Mouse (Mus musculus): ENCODE measurements around the gene Trmt2a.

DNA sequence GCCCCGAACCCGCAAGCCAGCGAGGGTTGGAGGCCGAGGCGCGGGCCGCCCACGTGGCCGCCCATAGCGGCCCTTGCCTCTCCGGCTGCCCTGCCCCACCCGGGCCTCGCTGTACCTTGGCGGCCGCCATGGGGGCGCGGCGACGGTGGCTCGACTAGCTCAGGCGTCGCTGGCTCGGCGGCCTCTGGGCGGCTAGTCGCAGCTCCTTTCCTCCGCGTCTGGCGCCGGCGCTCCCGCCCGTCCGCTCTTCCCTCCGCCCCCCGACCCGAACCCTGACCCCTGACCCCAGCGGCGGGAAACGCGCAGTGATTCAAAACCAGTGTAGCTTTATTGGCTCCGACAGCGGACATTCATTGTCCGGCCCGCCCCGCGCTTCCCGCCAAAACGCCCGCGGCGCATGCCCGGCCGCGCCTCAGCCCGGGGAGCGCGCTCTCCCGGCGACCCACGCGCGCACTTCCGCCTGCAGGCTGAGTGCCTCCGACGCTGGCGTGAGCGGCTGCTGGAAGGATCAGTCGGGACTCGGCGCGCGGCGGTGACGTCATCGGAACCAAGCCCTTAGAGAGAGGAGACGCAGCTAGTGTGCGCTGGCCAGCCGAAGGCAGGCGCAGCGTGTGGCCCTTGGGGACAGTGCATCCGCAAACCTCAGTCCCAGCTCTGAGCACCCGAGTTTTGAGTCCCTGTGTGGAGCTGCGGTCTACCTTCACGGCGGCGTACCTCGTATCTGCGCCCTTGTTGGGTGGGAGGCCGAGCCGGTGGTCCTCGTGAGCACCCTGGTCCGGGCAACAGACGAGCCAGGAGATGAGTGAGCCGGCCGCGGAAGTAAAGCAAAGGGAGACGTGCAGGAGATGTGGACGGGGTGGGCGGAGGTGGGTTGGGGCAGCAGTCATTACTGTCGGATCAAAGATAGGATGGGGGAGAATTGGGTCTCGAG, at the start of gene Trmt2a, which contains the start of gene Ranbp1:
- TF ChIP-seq CTCF (IDR thresholded peaks at IDR 0.05; ENCODE audit: low read depth) (no peak), EP300 (optimal IDR thresholded peaks at IDR 0.05) (no peak)

Measured in stomach, postnatal 0 days (tissue).